Mouse (Mus musculus) adrenal gland, postnatal 36 days (tissue): ENCODE measurements at regions not wholly inside any gene's neighbourhood (a gene's known extent, or its start where the extent isn't known, plus 50 kb on each side); places are given as distances from the start of the nearest gene placed in this dataset.

Experiments
- DNase-seq, 2 experiments: peaks; one replicate each; pipeline ENCODE4 v3.0.0; 2021; ENCODE audit warnings: mixed read lengths in 1 of 2

DNA sequence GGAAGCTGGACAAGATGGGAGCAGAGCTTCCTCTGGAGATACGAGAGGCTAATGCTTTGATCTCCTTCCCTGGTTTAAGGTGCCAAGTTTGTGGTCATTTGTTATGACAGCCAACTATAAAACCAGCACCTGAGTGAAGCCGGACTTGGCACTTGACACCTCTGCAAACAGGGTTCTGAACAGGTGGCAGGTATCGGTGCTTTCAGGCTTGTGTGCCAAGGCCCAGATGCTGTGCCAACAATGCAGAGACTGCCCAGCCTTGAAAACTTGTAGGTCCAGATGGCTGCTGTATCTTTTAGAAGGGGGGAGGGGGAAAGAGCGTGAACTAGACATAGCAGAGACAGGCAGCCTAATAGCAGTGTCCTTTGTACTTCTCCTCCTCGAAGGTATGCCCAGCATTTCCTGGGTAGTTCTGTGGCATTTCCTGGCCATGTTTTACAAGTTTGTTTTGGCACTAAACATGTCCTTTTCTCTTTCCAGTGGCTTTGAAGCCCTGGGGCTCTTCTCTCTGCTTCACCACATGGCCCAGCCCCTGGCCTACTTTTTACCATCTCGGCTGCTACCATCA is 196.3 kb upstream of the Maf start:
- DNase-seq: no peak

- DNase-seq: no peak
Measured at GRCm38 (mm10) chr8:115897521-115898178, 190.1 kb upstream of the Maf start.

GRCm38 (mm10) chr8:115897086-115897485 is 189.5 kb upstream of the Maf start:
- no peak for DNase-seq

DNA sequence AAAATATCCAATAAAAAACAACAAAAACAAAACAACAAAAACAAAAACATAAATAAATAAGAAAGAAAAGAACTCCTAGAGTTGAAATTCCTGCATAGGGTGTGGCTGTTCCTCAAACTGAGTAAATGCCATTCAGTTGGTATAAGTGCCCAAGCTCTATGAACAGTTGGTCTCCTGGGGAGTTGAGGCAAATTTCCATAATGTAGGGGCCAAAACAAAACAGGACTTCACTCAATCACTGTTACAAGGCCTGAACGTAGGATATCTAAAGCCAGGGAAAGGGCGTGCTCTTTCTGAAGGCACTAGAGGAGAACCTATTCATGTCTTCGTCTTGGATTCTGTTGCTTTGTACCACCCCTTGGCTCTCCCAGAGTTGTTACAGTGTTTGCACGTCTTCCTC is 188.5 kb upstream of the Maf start:
- DNase-seq: no peak

DNA sequence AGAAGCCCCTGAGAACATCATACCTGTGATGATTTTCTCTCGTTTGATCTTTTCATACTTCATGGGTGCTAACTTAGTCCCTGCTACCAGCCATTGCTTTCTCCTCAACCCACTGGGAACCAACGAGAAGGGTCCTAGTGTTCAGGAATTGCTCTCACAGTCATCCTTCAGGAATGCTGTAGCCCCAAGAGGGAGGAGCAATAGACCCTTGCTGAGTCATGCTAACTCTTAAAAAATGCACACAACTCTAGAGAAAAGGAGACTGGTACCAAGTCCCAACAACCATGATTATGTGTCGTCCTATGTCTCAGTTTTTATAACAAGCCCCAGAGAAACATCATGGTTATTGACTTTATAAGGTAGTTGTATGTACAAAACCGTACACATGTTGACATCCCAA is 180.7 kb upstream of the Maf start:
- DNase-seq: no peak

- DNase-seq: no peak
Measured at GRCm38 (mm10) chr8:115885121-115885743, 177.6 kb upstream of the Maf start.

GRCm38 (mm10) chr8:115883808-115884207 is 176.2 kb upstream of the Maf start:
- DNase-seq: no peak

GRCm38 (mm10) chr8:115881881-115882280 is 174.3 kb upstream of the Maf start:
- no peak for DNase-seq

DNA sequence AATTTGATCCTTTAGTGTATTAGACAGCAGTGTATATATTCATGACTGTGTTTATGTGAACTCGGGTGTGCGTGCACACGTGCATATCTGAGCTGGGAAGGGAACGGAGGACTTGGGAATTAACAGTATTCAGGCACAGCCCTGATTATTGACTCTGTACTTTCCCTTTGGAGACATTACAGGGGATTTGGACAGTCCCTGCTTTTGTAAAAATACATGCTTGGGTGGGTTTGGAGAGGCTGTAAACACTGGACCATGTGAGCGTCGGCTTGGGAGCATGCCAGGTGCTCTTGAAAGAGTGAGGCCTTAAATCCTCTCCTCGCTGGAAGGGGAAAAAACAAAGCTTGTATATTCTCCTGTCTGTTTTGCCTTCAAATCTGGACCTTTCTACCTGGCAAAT is 167.2 kb upstream of the Maf start:
- DNase-seq: no peak

DNA sequence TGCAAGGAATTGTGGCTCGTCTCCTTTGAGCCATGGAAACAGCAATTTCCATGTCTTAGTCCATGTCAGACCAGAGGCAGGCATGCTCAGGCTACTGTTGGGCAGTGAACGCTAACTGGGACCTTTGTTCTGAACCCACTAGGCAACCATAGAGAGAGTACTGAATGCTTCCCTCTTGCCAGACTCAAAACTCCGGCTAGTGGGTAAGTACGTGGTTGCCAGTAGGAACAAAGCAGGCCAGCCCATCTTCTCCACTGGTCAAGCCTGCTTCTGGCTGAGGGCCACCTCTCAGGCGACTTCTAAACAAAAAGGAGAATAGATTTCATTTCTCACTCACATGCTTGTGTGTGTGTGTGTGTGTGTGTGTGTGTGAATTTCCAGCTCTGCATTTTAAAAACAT is 163.8 kb upstream of the Maf start:
- no peak for DNase-seq

DNA sequence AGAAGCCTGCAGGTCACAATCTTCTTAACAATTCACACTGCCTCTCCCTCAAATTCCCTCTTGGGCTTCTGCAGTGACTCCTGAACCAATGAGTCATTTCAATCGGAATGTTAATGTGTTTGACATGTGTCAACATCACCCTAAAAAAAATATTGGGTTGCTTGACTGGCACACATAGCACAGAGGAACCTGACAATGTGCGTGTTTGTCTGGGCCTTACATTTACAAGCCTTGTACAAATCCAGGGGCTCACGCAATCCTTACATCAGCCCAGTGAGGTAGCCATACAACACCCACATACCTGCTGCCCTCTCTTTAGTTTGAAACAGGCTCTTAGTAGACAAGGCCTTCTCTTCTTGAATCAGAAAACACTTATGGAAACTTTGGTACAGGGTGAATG is 153.8 kb upstream of the Maf start:
- no peak for DNase-seq

GRCm38 (mm10) chr8:115859406-115859805 is 151.8 kb upstream of the Maf start:
- DNase-seq: no peak

- DNase-seq: no peak
Measured at GRCm38 (mm10) chr8:115856816-115857215, 149.2 kb upstream of the Maf start.

DNA sequence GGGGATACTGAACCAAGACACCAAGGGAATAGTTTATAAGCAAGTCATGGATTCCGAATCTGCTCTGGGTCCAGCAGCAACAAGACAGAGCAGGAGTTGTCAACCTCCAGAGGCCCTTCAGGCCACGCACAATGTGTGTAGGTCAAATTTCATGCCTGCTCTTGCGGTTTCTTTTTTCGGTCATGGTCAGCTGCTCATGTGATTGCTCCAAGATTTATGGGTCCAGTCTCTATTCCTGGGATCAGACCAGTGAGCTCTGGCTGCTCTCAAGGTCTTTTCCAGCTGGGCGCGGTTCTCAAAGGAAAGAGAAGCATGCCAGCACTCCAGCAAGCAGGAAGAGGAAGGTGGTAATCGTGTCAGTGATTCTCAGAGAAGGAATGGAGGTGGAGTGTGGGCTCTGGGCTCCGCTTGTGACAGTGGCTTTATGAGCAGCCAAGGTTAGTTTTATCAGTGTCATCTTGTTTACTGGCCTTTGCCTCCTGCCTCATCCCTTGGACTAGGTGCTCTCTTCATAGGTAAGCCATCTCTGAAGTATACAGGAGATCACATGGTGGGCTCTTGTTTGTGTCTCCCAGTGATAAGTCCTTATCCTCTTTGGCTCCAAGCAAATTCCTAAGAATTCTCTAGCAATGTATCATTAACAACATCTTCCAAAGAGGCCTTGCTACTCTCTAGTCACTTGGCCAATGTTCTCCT is 148.5 kb upstream of the Maf start:
- DNase-seq: peak; percentile 41 to 52

DNA sequence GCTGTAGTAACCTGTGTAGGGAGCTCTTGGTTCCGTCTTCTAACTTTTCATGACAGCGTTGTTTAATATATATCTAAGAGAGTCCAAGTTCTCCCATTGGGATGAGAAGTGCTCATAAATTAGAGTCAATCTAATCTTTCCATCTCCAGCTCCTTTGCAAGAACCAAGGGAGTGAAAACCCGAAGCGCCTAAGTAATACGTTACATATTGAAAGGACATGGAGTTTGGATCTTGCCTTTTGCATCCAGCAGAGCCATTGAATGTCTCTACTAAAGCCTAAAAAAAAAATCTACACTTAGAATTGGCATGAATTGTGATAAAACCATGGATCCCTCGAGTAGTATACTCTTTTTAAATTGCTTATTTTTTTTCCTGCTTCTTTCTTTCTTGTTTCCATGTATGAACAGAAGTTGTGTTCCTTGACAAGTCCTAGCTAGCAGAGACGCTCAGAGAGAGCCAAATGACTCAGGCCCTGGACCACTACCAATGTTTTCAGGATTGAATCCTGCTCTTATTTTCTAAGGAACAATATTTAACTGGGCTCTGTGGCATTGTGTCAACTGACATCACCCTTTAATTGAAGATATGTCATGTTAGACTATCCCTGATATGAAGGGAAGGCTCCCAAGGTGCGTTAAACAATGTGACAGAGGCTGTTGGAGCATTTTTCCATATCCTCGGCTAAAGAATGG is 146.8 kb upstream of the Maf start:
- DNase-seq: no peak

GRCm38 (mm10) chr8:115850552-115850951 is 143.0 kb upstream of the Maf start:
- no peak for DNase-seq

- no peak for DNase-seq
Measured at GRCm38 (mm10) chr8:115833391-115833790, 125.8 kb upstream of the Maf start.

DNA sequence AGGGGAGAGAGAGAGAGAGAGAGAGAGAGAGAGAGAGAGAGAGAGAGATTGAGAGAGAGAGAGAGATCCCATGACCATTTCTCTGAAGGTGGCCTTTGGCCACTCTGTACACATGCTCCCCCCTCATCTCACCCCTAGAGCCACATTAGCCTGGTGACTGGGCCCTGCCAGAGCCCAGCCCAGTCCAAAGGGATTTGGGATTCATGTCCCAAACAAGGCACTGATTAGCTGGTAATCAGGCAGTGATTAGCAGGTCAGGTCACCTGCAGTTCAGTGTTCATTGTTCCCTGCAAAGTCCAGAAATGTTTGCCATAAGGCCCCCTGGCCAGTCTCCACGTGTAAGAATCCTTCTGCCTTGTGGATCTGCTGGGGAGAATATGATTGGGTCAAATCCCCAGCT is 124.1 kb upstream of the Maf start:
- no peak for DNase-seq

GRCm38 (mm10) chr8:115830012-115830662 is 122.5 kb upstream of the Maf start:
- DNase-seq: no peak

DNA sequence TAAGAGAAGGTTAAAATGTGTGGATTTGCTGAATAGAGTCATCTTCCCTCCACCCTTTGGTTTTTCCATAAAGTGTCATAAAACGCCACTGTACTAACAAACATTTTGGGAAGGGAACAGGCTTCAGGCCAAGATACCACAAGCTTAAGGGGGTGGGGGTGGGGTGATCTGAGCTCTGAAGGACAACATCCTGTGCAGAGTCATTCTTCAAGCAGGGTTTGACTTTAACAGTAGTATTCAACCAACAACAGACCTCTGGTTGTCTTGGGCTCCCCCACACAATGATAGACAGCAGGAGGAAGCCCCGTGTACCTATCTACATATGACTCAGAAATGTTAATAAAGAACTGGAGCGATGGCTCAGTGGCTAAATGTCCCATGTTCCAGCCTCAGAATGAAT is 118.9 kb upstream of the Maf start:
- DNase-seq: no peak

GRCm38 (mm10) chr8:115825899-115826502 is 118.4 kb upstream of the Maf start:
- DNase-seq: no peak

DNA sequence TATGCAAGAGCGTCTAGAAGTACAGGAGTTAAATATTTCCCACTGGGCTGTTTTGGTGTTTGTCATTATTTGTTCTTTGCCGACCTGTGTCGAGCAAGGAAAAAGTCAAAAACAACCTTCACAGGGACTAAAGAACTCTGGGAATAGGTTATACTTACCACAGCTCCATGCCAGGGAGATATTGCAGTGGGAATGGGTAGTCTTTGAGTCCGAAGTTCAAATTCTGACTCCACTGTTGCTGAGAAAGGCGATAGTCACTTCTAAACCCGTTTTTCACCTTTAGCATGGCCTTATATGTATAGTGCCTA is 116.8 kb upstream of the Maf start:
- no peak for DNase-seq
